Mouse (Mus musculus): ENCODE measurements at regions not wholly inside any gene's neighbourhood (a gene's known extent, or its start where the extent isn't known, plus 50 kb on each side); places are given as distances from the start of the nearest gene placed in this dataset.

DNA sequence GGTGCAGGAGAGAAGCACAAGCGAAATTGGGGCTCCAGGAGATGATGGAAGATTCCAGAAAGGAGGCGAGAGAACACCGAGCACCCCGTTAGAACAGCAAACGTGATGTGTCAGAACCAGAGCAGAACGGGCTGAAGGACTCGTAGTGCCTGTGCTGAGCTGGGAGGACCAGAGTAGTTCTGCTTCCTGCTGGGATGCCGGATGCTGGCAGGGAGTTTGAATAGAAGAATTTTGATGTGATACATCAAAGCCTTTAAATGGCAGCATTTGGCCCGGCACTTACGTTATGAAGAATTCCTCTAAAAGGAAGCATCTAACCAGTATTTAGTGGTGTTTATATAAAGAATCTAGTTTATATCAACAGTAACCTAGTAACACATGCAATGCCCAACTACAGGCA is 139.9 kb upstream of the Frmd6 start:
- H3K4me2 ChIP-seq (replicated peaks) = no peak overlapping the region
- no peak overlapping the region for H3K4me3 ChIP-seq
- no peak for ATAC-seq (ENCODE audit: low FRiP score, low read depth)
- H3K9me3 ChIP-seq = no peaks in the 10 kb centered on the region
- no peaks in the 10 kb centered on the region for H3K36me3 ChIP-seq
- peak overlapping the region; percentile 19; the same call in 1 of the 2 replicates for H3K9ac ChIP-seq
- H3K27ac ChIP-seq = peak overlapping the region; percentile 6; the same call in 1 of the 2 replicates
- H3K27me3 ChIP-seq = no peaks in the 10 kb centered on the region
- WGBS = 58% methylated on average over 10 of the region's 10 CpGs
- H3K4me1 ChIP-seq = peaks cover 41% of the 10 kb centered on the region

DNA sequence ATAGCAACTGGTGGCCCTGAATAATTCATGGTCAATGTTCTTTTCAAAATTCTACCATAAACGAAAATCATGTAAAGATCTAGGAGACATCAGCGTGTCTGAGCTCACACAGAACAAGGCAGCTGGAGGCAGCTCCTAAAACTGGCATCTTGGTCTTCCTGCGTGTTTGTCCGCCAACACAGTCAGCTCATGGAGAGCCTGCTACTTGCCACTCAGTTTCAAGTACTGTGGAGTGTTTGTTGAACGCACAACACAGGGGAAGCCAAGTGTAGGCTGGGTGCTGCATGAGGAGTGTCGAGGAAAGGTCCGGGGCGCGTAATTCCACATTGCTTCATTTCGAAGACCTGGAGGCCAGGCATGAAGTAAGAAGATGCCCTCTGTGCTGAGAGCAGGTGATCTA is 139.0 kb upstream of the Frmd6 start:
- Histone ChIP-seq H3K9me3 (no peaks in the 10 kb centered on the region), H3K4me2 (replicated peaks) (no peak overlapping the region), H3K27ac (0 out of 2 replicates have a peak overlapping the region, but pooled peaks have one; percentile 3), H3K9ac (no peak overlapping the region), H3K4me3 (no peak overlapping the region), H3K27me3 (no peaks in the 10 kb centered on the region), H3K4me1 (peaks cover 36% of the 10 kb centered on the region), H3K36me3 (no peaks in the 10 kb centered on the region)
- 95% methylated on average over 10 of the region's 10 CpGs for WGBS
- ATAC-seq (ENCODE audit: low FRiP score, low read depth) = no peak

DNA sequence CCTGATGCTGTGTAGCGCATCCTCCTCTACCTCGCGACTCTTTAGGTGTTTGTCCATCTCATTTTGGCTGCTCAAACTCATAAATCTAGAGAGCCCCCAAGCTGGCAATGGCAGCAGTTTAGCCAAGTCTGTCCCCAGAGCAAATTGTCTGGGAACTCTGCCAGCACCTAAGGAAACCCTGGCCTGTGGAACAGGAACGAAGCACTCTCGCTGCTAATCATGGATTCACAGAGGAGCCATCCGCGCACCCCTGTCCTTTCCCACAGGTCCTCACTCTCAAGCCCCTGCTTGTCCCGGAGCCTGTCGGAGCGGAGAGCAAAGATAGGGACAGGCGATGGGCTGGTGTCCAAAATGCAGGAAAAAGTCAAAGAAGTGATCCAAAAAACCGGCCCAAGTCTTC is 138.3 kb upstream of the Frmd6 start:
- 66% methylated on average over 12 of the region's 12 CpGs for WGBS
- ATAC-seq (ENCODE audit: low FRiP score, low read depth) = no peak
- H3K4me2 ChIP-seq (replicated peaks) = no peak overlapping the region
- H3K4me1 ChIP-seq = peaks cover 30% of the 10 kb centered on the region
- H3K27me3 ChIP-seq = no peaks in the 10 kb centered on the region
- H3K9me3 ChIP-seq = no peaks in the 10 kb centered on the region
- H3K4me3 ChIP-seq = no peak overlapping the region
- no peaks in the 10 kb centered on the region for H3K36me3 ChIP-seq
- 0 out of 2 replicates have a peak overlapping the region, but pooled peaks have one; percentile 22 for H3K27ac ChIP-seq
- H3K9ac ChIP-seq = no peak overlapping the region

DNA sequence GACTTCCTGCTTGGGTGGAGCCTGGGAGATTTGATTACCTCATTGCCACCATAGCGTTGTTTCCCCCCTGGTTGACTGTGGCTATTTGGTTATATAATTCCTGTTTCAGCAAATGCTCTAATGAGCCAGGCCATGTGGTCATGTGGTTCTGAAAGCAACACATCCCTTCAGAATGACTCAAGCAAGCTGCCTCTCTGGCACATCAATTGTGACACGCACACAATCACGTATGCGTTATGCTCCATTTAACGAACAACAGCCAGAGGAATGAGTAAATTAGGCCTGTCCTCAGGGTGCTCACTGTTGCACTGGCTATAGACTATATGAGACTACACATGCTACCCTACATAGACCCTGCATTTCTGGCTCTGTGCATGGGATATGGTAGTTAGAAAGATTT is 130.2 kb upstream of the Frmd6 start:
- peaks cover 12% of the 10 kb centered on the region for H3K4me1 ChIP-seq
- WGBS = 83% methylated on average over 5 of the region's 5 CpGs
- no peak overlapping the region for H3K4me3 ChIP-seq

DNA sequence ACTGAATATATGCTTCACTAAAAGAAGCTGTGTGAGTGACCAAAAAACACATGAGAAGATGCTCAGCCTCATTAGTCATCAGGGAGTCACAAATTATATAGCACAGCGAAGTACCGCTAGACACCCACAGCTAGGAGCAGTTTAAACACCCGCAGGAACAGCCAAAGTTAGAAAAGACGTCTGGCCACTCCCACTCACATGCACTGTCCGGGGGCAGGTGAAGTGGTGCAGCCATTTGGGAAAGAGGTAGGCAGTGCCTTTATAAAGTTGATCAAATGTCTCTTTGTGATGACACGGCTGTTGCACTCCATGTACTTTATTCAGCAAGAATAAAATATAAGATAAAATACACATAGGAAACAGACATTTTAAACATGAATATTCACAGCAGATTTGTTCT is 129.1 kb upstream of the Frmd6 start:
- Histone ChIP-seq H3K4me2 (replicated peaks) (no peak overlapping the region), H3K4me3 (no peak overlapping the region), H3K4me1 (peaks cover 12% of the 10 kb centered on the region), H3K36me3 (no peaks in the 10 kb centered on the region), H3K9ac (no peak overlapping the region), H3K9me3 (no peaks in the 10 kb centered on the region), H3K27me3 (no peaks in the 10 kb centered on the region), H3K27ac (no peak overlapping the region)
- no peak for ATAC-seq (ENCODE audit: low FRiP score, low read depth)
- 72% methylated on average over 6 of the region's 6 CpGs for WGBS

More for the DNA sequence above, 130.2 kb upstream of the Frmd6 start:
- ATAC-seq (ENCODE audit: low FRiP score, low read depth) = no peak
- no peak overlapping the region for H3K27ac ChIP-seq
- no peaks in the 10 kb centered on the region for H3K27me3 ChIP-seq
- H3K36me3 ChIP-seq = no peaks in the 10 kb centered on the region
- H3K9me3 ChIP-seq = no peaks in the 10 kb centered on the region
- H3K9ac ChIP-seq = no peak overlapping the region
- no peak overlapping the region for H3K4me2 ChIP-seq (replicated peaks)

DNA sequence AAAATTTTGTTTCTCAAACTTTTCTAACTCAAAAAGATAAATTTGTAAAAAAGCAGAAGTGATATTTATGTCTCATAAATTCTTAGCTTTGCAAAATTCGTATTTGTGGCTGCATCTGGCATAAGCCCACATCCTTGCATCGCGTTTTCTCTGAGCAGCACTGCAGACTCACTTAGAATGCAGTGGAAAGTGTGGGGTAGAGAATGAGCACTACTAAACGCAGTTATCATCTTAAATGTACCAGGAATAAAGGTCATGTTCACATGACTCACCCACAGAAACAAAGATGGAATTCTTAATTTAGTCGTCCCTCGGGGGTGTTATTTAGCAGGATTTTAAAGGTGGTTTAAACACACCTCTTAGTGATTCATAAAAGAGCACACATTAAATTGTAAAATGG is 126.8 kb upstream of the Frmd6 start:
- no peak overlapping the region for H3K9ac ChIP-seq
- H3K4me1 ChIP-seq = peaks cover 12% of the 10 kb centered on the region
- H3K4me3 ChIP-seq = no peak overlapping the region
- no peak overlapping the region for H3K4me2 ChIP-seq (replicated peaks)
- WGBS = 69% methylated on average over 6 of the region's 6 CpGs
- no peaks in the 10 kb centered on the region for H3K27me3 ChIP-seq
- no peaks in the 10 kb centered on the region for H3K36me3 ChIP-seq
- ATAC-seq (ENCODE audit: low FRiP score, low read depth) = no peak
- no peaks in the 10 kb centered on the region for H3K9me3 ChIP-seq
- H3K27ac ChIP-seq = no peak overlapping the region

DNA sequence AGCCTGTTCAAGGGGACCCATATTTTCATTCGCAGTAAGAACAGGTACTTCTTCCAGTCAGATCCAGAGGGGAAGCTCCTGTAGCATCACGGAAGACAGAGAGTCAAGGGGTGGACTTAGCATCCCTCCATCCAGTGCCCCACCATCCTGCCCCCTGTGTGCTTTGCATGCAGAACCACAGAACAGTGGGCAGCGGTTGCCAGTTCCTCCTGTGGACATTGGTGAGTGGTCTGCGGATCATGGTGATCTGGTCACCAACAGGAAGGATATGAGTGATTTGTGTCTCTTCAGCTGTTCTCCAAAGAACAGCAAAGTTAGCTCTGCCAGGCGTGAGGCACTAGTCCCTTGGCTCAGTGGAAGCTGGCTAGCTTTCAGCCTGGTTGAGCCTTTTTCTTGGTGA is 122.8 kb upstream of the Frmd6 start:
- Histone ChIP-seq H3K4me2 (replicated peaks) (no peak overlapping the region), H3K4me3 (no peak overlapping the region), H3K36me3 (no peaks in the 10 kb centered on the region), H3K9ac (no peak overlapping the region), H3K4me1 (peaks cover 11% of the 10 kb centered on the region), H3K27me3 (no peaks in the 10 kb centered on the region), H3K27ac (no peak overlapping the region), H3K9me3 (no peaks in the 10 kb centered on the region)
- WGBS = 93% methylated on average over 5 of the region's 5 CpGs
- no peak for ATAC-seq (ENCODE audit: low FRiP score, low read depth)

DNA sequence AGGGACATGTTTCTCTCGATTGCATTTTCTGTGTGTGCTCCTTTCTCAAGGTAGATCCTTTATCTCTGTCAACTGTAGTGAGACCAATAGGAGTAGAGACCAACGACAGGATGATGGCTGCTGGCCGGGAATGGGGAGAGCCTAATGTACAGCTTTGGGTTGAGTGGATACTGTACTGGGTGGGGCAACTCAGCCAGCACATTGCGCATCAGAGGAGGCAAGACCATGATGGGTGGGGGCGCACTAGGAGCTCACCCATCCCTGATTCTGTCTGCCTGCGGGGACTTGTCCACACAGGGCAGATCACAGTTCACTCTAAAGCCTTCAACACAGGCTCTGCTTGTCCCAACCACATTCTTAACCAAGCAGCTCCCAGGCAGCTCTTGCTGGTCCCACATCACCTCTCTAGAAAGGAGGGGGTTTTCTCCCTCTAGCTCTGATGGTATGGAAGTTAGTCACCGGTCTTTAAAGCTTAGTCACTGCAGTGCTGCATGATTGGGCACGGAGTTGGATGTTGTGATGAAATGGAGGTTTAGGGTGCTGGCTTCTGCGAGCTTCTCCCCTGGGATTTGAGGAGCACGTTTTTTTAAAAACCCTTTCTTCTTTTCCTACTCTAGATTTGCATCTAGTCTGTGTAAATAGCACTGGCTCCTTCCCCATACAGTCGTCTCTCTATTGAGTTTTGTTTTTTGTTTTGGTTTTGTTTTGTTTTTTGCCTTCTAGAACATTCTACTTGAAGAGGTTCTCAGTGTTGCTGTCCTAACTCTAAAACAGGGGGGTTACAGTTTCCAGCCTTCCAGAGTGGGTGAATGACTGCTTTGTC is 118.3 kb upstream of the Frmd6 start:
- Histone ChIP-seq H3K36me3 (no peaks in the 10 kb centered on the region), H3K4me2 (replicated peaks) (no peak overlapping the region), H3K9me3 (no peaks in the 10 kb centered on the region), H3K4me1 (peaks cover 13% of the 10 kb centered on the region), H3K27ac (no peak overlapping the region), H3K9ac (no peak overlapping the region), H3K4me3 (no peak overlapping the region), H3K27me3 (no peaks in the 10 kb centered on the region)
- no peak for ATAC-seq (ENCODE audit: low FRiP score, low read depth)
- whole genome bisulfite sequencing = 84% methylated on average over 11 of the region's 11 CpGs

DNA sequence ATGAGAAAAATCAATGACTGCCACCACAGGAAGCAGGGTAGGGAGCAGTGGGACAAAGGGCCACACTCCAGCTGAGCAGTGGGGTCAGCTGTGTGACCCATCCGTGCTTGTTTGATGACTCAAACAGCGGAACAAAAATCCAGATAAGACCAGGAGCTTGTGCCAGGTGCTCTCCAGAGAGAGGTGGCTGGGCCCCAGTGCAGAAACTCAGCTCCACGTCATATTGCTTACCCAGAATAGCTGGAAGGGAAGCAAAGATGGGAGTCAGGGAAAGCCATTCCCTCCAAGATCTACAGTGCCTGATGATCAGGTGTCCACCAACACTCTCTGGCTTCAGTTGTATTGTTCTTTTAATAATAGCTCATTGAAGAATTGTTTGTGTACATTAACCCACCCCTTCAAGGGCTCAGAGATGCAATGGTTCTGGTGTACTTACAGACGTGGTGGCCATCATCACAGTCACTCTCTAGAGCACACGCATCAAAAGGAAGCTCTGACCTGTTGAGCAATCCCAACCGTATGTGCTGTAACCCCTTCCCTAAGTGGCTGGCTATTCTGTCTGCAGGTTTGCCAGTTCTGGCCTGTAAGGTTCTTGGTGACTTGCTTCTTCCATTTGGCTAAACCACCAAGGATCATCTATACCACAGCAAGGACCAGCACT is 117.6 kb upstream of the Frmd6 start:
- Histone ChIP-seq H3K9me3 (no peaks in the 10 kb centered on the region), H3K27me3 (no peaks in the 10 kb centered on the region), H3K36me3 (no peaks in the 10 kb centered on the region), H3K4me1 (peaks cover 20% of the 10 kb centered on the region), H3K27ac (no peak overlapping the region), H3K4me2 (replicated peaks) (no peak overlapping the region), H3K4me3 (no peak overlapping the region), H3K9ac (no peak overlapping the region)
- ATAC-seq (ENCODE audit: low FRiP score, low read depth) = no peak
- 77% methylated on average over 6 of the region's 6 CpGs for WGBS

DNA sequence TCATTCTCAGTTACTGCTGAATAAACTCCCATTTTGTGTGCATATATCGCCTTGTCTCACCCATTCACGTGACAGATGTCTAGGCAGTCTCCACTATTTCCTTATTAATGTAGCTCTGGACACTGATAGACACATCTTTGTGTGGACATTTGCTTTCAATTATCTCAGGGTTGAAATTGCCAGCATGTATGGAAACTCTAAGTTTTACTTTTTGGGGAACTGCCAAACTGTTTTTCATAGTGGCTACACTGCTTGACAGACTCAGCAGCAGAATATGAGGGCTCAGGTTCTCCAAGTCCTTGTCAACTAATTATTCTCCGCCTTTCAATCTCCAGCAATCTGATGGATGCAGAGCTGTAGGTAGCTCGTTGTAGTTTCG is 117.0 kb upstream of the Frmd6 start:
- no peaks in the 10 kb centered on the region for H3K9me3 ChIP-seq
- no peak overlapping the region for H3K27ac ChIP-seq
- no peak overlapping the region for H3K4me3 ChIP-seq
- H3K4me2 ChIP-seq (replicated peaks) = no peak overlapping the region
- no peak overlapping the region for H3K9ac ChIP-seq
- no peaks in the 10 kb centered on the region for H3K27me3 ChIP-seq
- no peak; the same call in 1 of the 2 replicates for ATAC-seq (ENCODE audit: low FRiP score, low read depth)
- 81% methylated on average over 5 of the region's 5 CpGs for whole genome bisulfite sequencing
- H3K36me3 ChIP-seq = no peaks in the 10 kb centered on the region
- peaks cover 26% of the 10 kb centered on the region for H3K4me1 ChIP-seq

DNA sequence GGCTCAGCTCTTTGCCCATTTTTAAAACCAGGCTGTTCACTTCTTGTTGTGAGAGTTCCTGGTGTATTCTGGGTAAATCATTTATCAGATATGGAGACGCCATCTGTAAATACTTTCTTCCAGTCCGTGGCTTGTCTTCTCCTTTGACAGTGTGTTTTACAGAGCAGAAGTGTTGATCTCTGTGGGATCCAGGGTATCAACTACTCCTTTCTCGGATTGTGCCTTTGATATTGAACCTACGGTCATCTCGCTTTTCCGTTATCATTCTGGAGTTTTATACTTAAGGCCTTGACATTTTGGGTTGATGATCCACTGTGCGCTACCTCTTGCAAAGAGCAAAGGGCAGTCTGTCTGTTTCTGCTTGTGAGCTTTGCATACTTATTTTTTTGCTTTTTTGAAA is 115.0 kb upstream of the Frmd6 start:
- Histone ChIP-seq H3K4me2 (replicated peaks) (no peak overlapping the region), H3K4me1 (peaks cover 34% of the 10 kb centered on the region), H3K9ac (no peak overlapping the region), H3K27me3 (no peaks in the 10 kb centered on the region), H3K27ac (no peak overlapping the region), H3K4me3 (no peak overlapping the region), H3K9me3 (no peaks in the 10 kb centered on the region), H3K36me3 (no peaks in the 10 kb centered on the region)
- 90% methylated on average over 7 of the region's 7 CpGs for WGBS
- no peak for ATAC-seq (ENCODE audit: low FRiP score, low read depth)

DNA sequence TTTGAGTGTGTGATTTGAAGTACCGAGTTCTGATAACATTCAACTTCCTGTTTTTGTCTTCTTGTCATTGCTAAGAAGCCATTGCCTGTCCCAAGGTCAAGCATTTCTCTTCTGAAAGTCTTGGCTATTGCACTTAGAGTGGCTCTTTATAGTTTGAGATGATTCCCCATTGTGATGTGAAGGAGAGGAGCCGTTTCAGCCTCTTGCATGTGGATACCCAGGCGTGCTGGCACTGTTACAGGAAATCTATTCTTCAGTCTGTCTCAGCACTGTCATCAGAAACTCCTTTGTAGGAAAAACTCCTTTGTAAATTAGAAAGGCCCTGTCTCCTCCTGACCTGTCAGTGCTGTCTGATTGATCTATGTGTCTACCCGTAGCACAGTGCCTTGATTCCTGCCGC is 114.3 kb upstream of the Frmd6 start:
- Histone ChIP-seq H3K27me3 (no peaks in the 10 kb centered on the region), H3K4me1 (peaks cover 34% of the 10 kb centered on the region), H3K36me3 (no peaks in the 10 kb centered on the region), H3K27ac (no peak overlapping the region), H3K4me2 (replicated peaks) (no peak overlapping the region), H3K4me3 (no peak overlapping the region), H3K9ac (no peak overlapping the region), H3K9me3 (no peaks in the 10 kb centered on the region)
- ATAC-seq (ENCODE audit: low FRiP score, low read depth) = no peak
- WGBS = 74% methylated on average over 5 of the region's 5 CpGs

All from limb, embryonic 13.5 days (tissue).